Comparison of ENCODE assay signal across 8 mouse cellular contexts in genomic region chr12:98259518-98259852, GRCm38 (mm10). TPM values are rescaled to one million over a fixed set of nuclear protein-coding genes. Genes with fewer than 3 reads are reported as not detected.
DNase-seq lines count a peak whose midpoint lies in the region; ATAC-seq and TF ChIP-seq lines count a peak whose summit lies in the region.

No protein-coding gene starts in this region.

- peaks cover 8% of the 10 kb centered on the region; the same call in 1 of the 2 replicates for H3K4me1 ChIP-seq in embryonic facial prominence, embryonic 13.5 days
- no peaks in the 10 kb centered on the region for H3K4me1 ChIP-seq in intestine, embryonic 14.5 days (replicated peaks; ENCODE audit: control insufficient read depth, insufficient read depth, low read length)

- DNase-seq in layer of hippocampus, adult 2 months (ENCODE audit: low spot score in 2 of 2): no peak
- DNase-seq in layer of hippocampus, postnatal 36 days: no peak
- no peak for DNase-seq in intestine, embryonic 14.5 days (ENCODE audit: low spot score)
- DNase-seq in urinary bladder, postnatal 25 days (ENCODE audit: low spot score): no peak
- no peak for DNase-seq in frontal cortex, postnatal 25 days (ENCODE audit: low spot score in 2 of 2)
- no peak for DNase-seq in natural killer cell, adult 2 months (ENCODE audit: low spot score in 2 of 2)

- no peaks in the 10 kb centered on the region for H3K27me3 ChIP-seq in embryonic facial prominence, embryonic 13.5 days
- H3K27me3 ChIP-seq in intestine, embryonic 14.5 days (replicated peaks; ENCODE audit: control insufficient read depth, insufficient read depth, low read length): no peaks in the 10 kb centered on the region
- H3K27me3 ChIP-seq in myocyte (ENCODE audit: control insufficient read depth, insufficient read depth, insufficient read length): no peaks in the 10 kb centered on the region

- H3ac ChIP-seq in myocyte (ENCODE audit: control insufficient read depth, insufficient read length): peak overlapping the region; percentile 85

- no peaks in the 10 kb centered on the region for H3K79me2 ChIP-seq in myocyte (ENCODE audit: control insufficient read depth, insufficient read depth)

- whole genome bisulfite sequencing in embryonic facial prominence, embryonic 13.5 days: 3% methylated on average over 12 of the region's 12 CpGs
- WGBS in intestine, embryonic 14.5 days: 3% methylated on average over 12 of the region's 12 CpGs

- no peak for TF ChIP-seq POLR2A in myocyte (IDR thresholded peaks at IDR 0.05; ENCODE audit: insufficient read length, low read depth)

- H3K4me2 ChIP-seq in embryonic facial prominence, embryonic 13.5 days: peak overlapping the region; percentile 68
- peak overlapping the region; percentile 62 for H3K4me2 ChIP-seq in intestine, embryonic 14.5 days (ENCODE audit: low read length)
- peak overlapping the region; percentile 68 for H3K4me2 ChIP-seq in myocyte (ENCODE audit: low read depth)

- peak overlapping the region; percentile 93 for H3K9ac ChIP-seq in embryonic facial prominence, embryonic 13.5 days
- H3K9ac ChIP-seq in intestine, embryonic 14.5 days (ENCODE audit: low read length): peak overlapping the region; percentile 98

- H3K36me3 ChIP-seq in embryonic facial prominence, embryonic 13.5 days: no peaks in the 10 kb centered on the region
- no peaks in the 10 kb centered on the region; the same call in 1 of the 2 replicates for H3K36me3 ChIP-seq in intestine, embryonic 14.5 days (ENCODE audit: control insufficient read depth, insufficient read depth, low read length)
- no peaks in the 10 kb centered on the region for H3K36me3 ChIP-seq in myocyte (ENCODE audit: control insufficient read depth, insufficient read depth)

- ATAC-seq in embryonic facial prominence, embryonic 13.5 days (ENCODE audit: insufficient number of reproducible peaks, insufficient read depth, low FRiP score, low TSS enrichment, low read depth): 0 out of 2 replicates have a peak, but pooled peaks have one; percentile 4
- no peak for ATAC-seq in intestine, embryonic 14.5 days (replicated peaks; ENCODE audit: low FRiP score, low TSS enrichment, low read depth)

- TF ChIP-seq CTCF in layer of hippocampus, adult 2 months (conservative IDR thresholded peaks at IDR 0.05): no peak

- H3K4me3 ChIP-seq in layer of hippocampus, adult 2 months: peak overlapping the region; percentile 98
- H3K4me3 ChIP-seq in embryonic facial prominence, embryonic 13.5 days: peak overlapping the region; percentile 80
- H3K4me3 ChIP-seq in intestine, embryonic 14.5 days (ENCODE audit: low read depth, low read length): peak overlapping the region; percentile 91
- peak overlapping the region; percentile 49 for H3K4me3 ChIP-seq in myocyte

- H3K9me3 ChIP-seq in embryonic facial prominence, embryonic 13.5 days: no peaks in the 10 kb centered on the region
- H3K9me3 ChIP-seq in intestine, embryonic 14.5 days (ENCODE audit: control insufficient read depth, low read length): no peaks in the 10 kb centered on the region

- peak overlapping the region; percentile 97 for H3K27ac ChIP-seq in layer of hippocampus, adult 2 months
- no peak overlapping the region; the same call in 1 of the 2 replicates for H3K27ac ChIP-seq in embryonic facial prominence, embryonic 13.5 days
- H3K27ac ChIP-seq in intestine, embryonic 14.5 days (ENCODE audit: low read depth): peak overlapping the region; percentile 94; the same call in 1 of the 2 replicates

TF ChIP-seq in myocyte, 11 proteins besides CTCF, POLR2A, EP300 and RAD21:
- TF ChIP-seq POLR2AphosphoS2 (IDR thresholded peaks at IDR 0.05; ENCODE audit: insufficient read length, low read depth) (no peak), REST (IDR thresholded peaks at IDR 0.05; ENCODE audit: insufficient read depth, insufficient read length) (no peak), MAX (IDR thresholded peaks at IDR 0.05; ENCODE audit: low read depth) (no peak), MYOD1 (IDR thresholded peaks at IDR 0.05; ENCODE audit: control insufficient read depth in 1 of 3, insufficient read length in 2 of 3, low read depth in 2 of 3) (no peak), TCF12 (IDR thresholded peaks at IDR 0.05; ENCODE audit: insufficient read depth, poor library complexity, severe bottlenecking) (no peak)

RNA-seq across cellular contexts. Expression of gene Galc, which starts 0.2 kb away (rescaled TPM):
- total RNA-seq in layer of hippocampus, adult 2 months (2021): 10 to 100 TPM; 24.9 to 27.5 TPM
- total RNA-seq in layer of hippocampus, postnatal 36 days (2021): 10 to 100 TPM; 23.7 to 24.9 TPM
- polyA plus RNA-seq in embryonic facial prominence, embryonic 13.5 days (2015; fragmentation: Nextera tagmentation; extraction: Ambion mirVana): 8.0 and 8.3 TPM in 2 replicates
- 8.9 and 10.4 TPM in 2 replicates for polyA plus RNA-seq in intestine, embryonic 14.5 days (2014; fragmentation: Nextera tagmentation; extraction: Ambion mirVana)
- 6.6 TPM for polyA plus RNA-seq in myocyte (2012; fragmentation: generic; extraction: Trizol)

RNA-seq across cellular contexts. Expression of gene Gpr65, which starts 8.9 kb away (rescaled TPM):
- not detected for total RNA-seq in layer of hippocampus, adult 2 months (2021)
- not detected for total RNA-seq in layer of hippocampus, postnatal 36 days (2021)
- 1.0 and 1.5 TPM in 2 replicates for polyA plus RNA-seq in embryonic facial prominence, embryonic 13.5 days (2015; fragmentation: Nextera tagmentation; extraction: Ambion mirVana)
- polyA plus RNA-seq in intestine, embryonic 14.5 days (2014; fragmentation: Nextera tagmentation; extraction: Ambion mirVana): 2.5 and 2.7 TPM in 2 replicates
- polyA plus RNA-seq in myocyte (2012; fragmentation: generic; extraction: Trizol): not detected
